Mouse (Mus musculus) ovary, adult 10 weeks (tissue): ENCODE measurements around the gene Pik3ap1. TPM values are rescaled to one million over a fixed set of nuclear protein-coding genes. Genes with fewer than 3 reads are reported as not detected.

ENCODE experiments used
- polyA plus RNA-seq: library from polyadenylated mRNA; stranded (reverse); fragments of 350-450 nt; fragmentation: Illumina TruSeq; extraction: RNeasy Lipid Tissue Mini Kit (QIAGEN cat#74804); gene quantifications from one replicate; pipeline ENCODE4 v1.2.3, GENCODE M21; 2014

Pik3ap1 gene
- polyA plus RNA-seq: 12.5 TPM

DNA sequence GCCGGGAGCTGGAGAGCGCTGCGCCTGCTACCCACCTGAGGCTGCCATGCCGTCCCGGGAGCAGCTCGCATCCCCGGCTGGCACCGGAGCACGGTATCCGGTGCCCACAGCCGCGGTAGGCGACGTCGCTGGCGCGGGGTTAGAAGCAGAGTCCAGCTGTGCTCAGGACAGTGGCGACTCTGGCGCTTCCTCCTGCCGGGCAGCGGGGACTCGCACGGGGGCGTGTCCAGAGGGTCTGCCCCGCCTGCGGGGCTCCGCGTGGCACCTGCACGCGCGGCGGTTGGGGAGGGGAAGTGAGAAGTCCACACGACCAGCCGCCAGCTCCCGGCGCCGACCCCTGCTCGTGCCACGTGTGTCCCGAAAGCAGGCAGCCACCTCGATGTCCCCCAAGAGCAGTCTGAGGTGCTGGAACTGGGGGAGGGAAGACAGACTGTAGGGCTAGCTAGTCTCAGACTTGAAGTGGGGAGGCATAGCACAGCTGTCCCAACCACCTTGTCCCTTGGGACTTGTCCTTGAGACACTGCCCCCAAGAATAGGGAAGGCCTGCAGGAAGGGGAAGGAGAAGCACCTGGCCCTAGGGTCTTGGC is at the start of gene Pik3ap1:
Gene Pik3ap1, minus strand, starts transcription at position 181 of the 587 bp plus-strand sequence.

DNA sequence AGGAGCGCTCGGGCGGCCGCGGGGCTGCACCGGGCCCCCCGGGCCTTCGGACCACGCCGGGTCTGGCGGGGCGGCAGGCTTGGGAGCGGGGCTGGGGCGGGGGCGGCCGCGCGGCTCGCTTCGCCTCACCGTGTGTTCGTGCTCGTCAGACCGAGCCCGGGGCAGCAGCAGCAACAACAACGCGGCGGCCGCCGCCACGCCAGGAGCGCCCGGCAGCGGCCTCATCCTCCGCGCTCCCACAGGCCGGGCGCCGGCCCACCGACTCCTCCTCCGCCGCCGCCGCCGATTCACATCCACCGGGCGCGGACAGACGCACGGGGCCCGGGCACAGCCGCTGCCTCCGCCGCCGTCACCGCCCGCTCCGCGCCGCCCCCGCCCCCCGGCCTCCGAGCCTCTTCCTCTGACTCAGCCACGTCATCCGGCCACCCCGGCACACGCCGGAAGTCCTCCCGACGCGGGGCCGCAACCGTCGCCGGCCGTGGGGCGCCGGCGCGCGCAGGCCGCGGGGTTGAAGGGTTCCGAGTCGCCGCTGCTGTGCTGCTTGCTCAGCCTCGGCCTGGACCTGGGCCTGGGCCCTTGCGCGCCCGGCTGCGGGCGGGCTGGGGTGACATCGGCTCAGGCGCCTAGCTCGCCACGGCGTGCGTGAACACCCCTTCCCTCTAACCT is 121.1 kb downstream of the Pik3ap1 start, which contains the start of gene Tm9sf3:
Gene Tm9sf3, minus strand, starts transcription at position 368 of the 666 bp plus-strand sequence.

Other genes with a start within 250 kb of the Pik3ap1 start
- gene Tll2, start 178.3 kb downstream of the Pik3ap1 start, polyA plus RNA-seq: not detected
- gene Tm9sf3, start 121.1 kb downstream of the Pik3ap1 start, polyA plus RNA-seq: 1,025 TPM
- gene Lcor, start 97.5 kb upstream of the Pik3ap1 start, polyA plus RNA-seq: 35.5 TPM
- 2.9 TPM for gene Gm340, start 197.3 kb upstream of the Pik3ap1 start, polyA plus RNA-seq